Mouse (Mus musculus) liver, adult 2 months (tissue): ENCODE results near the gene Zpbp. TPM values are rescaled to one million over a fixed set of nuclear protein-coding genes. Genes with fewer than 3 reads are reported as not detected.

ENCODE experiments used
- DNase-seq: peaks from one replicate; pipeline ENCODE4 v3.0.0-alpha.2; 2011; ENCODE audit warnings: low read depth, low spot score; ENCODE audit errors: extremely low read depth
- H3K27ac ChIP-seq: fragments of 200-500 bp; replicated peaks from 2 replicates; pipeline ENCODE4 v1.5.1; 2012; ENCODE audit warnings: low read depth, mild to moderate bottlenecking, control low read depth, inconsistent platforms, low read length; ENCODE audit not compliant: insufficient read depth
- H3K27me3 ChIP-seq: fragments of 200-500 bp; 2 replicates; pipeline ENCODE4 v1.6.1; 2012; ENCODE audit warnings: mild to moderate bottlenecking, moderate library complexity, low read length, inconsistent platforms; ENCODE audit not compliant: control insufficient read depth, insufficient read depth
- H3K36me3 ChIP-seq: fragments of 200-500 bp; 2 replicates; pipeline ENCODE4 v1.6.1; 2012; ENCODE audit warnings: low read length, inconsistent platforms; ENCODE audit not compliant: control insufficient read depth, insufficient read depth
- H3K4me1 ChIP-seq: fragments of 200-500 bp; 2 replicates; pipeline ENCODE4 v1.6.1; 2011; ENCODE audit warnings: low read length; ENCODE audit not compliant: control insufficient read depth, insufficient read depth
- H3K4me3 ChIP-seq: fragments of 200-500 bp; 2 replicates; pipeline ENCODE4 v1.5.1; 2011; ENCODE audit warnings: low read depth, mild to moderate bottlenecking, control low read depth, low read length, moderate library complexity; ENCODE audit not compliant: insufficient read depth
- H3K79me2 ChIP-seq: fragments of 200-500 bp; 2 replicates; pipeline ENCODE4 v1.6.1; 2012; ENCODE audit warnings: inconsistent platforms, mild to moderate bottlenecking, low read length, moderate library complexity; ENCODE audit not compliant: control insufficient read depth, insufficient read depth
- H3K9ac ChIP-seq: fragments of 200-500 bp; 2 replicates; pipeline ENCODE4 v1.6.1; 2012; ENCODE audit warnings: low read depth, mild to moderate bottlenecking, control low read depth, inconsistent platforms, low read length
- CTCF ChIP-seq: fragments of 200-500 bp; IDR thresholded peaks from 2 replicates; pipeline ENCODE4 v1.5.1; 2011; ENCODE audit warnings: low read depth, low read length, control low read depth
- POLR2A ChIP-seq: fragments of 200-500 bp; IDR thresholded peaks from 2 replicates; pipeline ENCODE4 v1.6.1; 2011; ENCODE audit warnings: low read length, control low read depth; ENCODE audit not compliant: insufficient read depth; ENCODE audit errors: extremely low read depth
- WGBS: fragments of 180-500 bp; shearing (Covaris S2); methylation state at CpG from one replicate; pipeline ENCODE4 v1.1.7; 2018; 5-methylcytosine and 5-hydroxymethylcytosine counted together
- polyA plus RNA-seq: library from polyadenylated mRNA; depleted of rRNA; stranded (reverse); fragments of >200 nt; gene quantifications from 2 replicates; pipeline ENCODE4 v1.2.3, GENCODE M21; 2012; rRNA removed
- total RNA-seq: library from RNA; depleted of rRNA; stranded (reverse); fragments of >200 nt; gene quantifications from 2 replicates; pipeline ENCODE4 v1.2.3, GENCODE M21; 2014; rRNA removed

Zpbp gene
- total and polyA plus RNA-seq, 2 experiments, result 0.01 to 0.09 TPM

DNA sequence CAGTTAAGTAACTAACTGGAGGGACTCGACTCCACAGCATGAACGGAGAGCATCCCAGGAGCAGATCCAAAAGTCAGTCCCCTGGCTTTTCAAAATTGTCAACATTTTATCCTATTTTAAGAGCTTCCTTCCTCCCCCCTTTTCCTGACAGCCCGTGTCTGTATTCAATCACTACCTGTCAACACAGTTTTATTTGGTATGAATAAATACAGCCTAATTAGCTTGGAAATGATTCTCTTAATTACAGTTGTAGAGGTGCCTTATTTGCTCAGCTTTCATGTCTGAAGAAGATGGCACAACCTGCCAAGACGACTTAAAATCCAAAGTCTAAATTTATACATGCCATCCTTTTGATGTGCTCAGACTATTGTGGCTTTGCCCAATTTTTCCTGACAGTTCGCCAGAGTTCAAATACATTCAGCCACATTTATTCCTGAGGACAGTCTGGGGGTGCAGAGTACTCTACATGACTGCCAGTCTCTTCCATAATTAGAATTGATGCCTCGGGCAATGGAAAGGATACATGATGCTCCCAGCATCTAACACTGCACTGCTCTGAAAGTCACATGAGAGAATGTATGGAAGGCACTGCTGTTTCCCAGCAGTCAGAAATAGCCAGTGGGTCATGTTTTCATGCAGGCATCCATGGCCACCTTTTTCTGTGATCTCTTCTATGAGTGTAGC, 219.4 kb downstream of the Zpbp start:
- Histone ChIP-seq H3K9ac (no peak overlapping the region), H3K36me3 (no peaks in the 10 kb centered on the region), H3K4me1 (no peaks in the 10 kb centered on the region), H3K27ac (no peak overlapping the region), H3K27me3 (no peaks in the 10 kb centered on the region), H3K4me3 (no peak overlapping the region), H3K79me2 (no peaks in the 10 kb centered on the region)
- no peak for TF ChIP-seq POLR2A
- no peak for TF ChIP-seq CTCF
- no peak for DNase-seq
- 60% methylated on average over 6 of the region's 6 CpGs for WGBS

DNA sequence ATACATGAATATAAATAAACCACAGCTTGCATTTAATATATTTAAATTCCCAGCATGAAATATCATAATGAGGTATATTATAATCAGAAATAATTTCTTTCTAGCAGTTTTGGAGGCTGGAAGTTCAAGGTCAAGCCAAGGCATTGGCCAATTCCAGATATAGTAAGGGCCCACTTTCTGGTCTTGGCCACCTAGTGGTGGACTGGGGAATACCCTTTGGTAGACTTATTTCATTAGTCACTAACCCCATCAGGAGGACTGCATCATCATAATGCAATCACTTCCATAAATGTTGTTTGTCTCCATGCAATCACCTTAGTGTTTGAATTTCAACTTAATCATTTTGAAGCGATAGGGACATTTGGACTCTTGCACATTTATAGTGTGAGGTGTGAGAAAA, 222.9 kb downstream of the Zpbp start:
- TF ChIP-seq POLR2A, result no peak
- TF ChIP-seq CTCF, result no peak
- no peaks in the 10 kb centered on the region for H3K36me3 ChIP-seq
- peak; percentile 4 for DNase-seq
- H3K4me1 ChIP-seq, result no peaks in the 10 kb centered on the region
- H3K27ac ChIP-seq, result no peak overlapping the region
- no peak overlapping the region for H3K4me3 ChIP-seq
- no peak overlapping the region for H3K9ac ChIP-seq
- WGBS, result 65% methylated on average over 1 of the region's 1 CpGs
- H3K79me2 ChIP-seq, result no peaks in the 10 kb centered on the region
- H3K27me3 ChIP-seq, result no peaks in the 10 kb centered on the region

Other genes with a start within 250 kb of the Zpbp start
- gene Spata48, start 314 bp downstream of the Zpbp start, total RNA-seq, result not detected in 2 replicates
- gene Spata48, start 314 bp downstream of the Zpbp start, polyA plus RNA-seq, result not detected in 2 replicates
- gene 4930512M02Rik, start 165.4 kb upstream of the Zpbp start, total RNA-seq, result not detected in 2 replicates
- gene 4930512M02Rik, start 165.4 kb upstream of the Zpbp start, polyA plus RNA-seq, result not detected in 2 replicates
- 1.2 and 1.9 TPM in 2 replicates for gene Ikzf1, start 222.6 kb upstream of the Zpbp start, total RNA-seq
- gene Ikzf1, start 222.6 kb upstream of the Zpbp start, polyA plus RNA-seq, result 3.3 and 3.5 TPM in 2 replicates